Mouse (Mus musculus) natural killer cell, adult 2 months (primary cell): ENCODE measurements at regions not wholly inside any gene's neighbourhood (a gene's known extent, or its start where the extent isn't known, plus 50 kb on each side); places are given as distances from the start of the nearest gene placed in this dataset.
"Not testable (repeated sequence)": the region's sequence is repeated elsewhere in the genome, so short reads cannot be mapped to it uniquely, and the experiment has no call there.

Source experiments
- DNase-seq, 2 experiments: peaks; one replicate each; pipeline ENCODE4 v3.0.0; 2022; ENCODE audit warnings: low spot score in 2 of 2

GRCm38 (mm10) chr16:93344555-93344954 is 259.3 kb downstream of the Setd4 start:
- DNase-seq: no peak

DNA sequence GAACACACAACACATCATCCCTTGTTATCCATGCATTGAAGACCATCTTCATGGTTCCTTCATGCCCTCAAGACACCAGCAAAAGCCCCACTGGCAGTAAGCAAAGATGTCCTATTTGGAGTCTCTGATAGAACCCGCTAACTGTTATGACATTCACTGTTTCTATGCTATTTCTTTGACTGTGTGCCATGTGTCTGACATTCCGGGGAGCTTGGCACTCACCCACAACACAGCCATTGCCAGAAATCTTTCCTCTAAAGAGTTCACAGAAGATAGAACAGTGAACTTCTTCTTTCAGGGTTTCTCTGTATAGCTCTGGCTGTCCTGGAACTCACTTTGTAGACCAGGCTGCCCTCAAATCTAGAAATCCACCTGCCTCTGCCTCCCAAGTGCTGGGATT is 261.2 kb downstream of the Setd4 start:
- DNase-seq: no peak

DNA sequence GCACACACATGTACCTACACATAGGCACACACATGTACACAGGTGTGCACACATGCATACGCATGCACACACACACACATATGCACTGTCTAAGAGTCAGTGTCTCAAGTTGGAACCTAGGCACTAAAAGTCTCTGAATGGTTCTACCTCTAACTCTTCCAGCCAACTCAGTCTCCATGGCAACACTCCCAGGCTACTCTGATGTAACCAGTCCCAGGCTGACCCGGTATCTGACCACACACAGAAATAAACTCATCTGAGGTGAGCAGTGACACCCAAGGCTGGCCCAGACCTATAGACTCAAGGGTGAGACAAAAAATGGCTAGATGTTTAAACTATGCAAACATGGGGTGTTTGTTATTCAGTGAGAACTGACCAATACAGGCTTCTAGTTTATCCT is 262.1 kb downstream of the Setd4 start:
- DNase-seq: no peak

- no peak for DNase-seq
Measured at GRCm38 (mm10) chr16:93338806-93339205, 265.1 kb downstream of the Setd4 start.

GRCm38 (mm10) chr16:93335322-93336111 is 268.3 kb downstream of the Setd4 start:
- DNase-seq: no peak

GRCm38 (mm10) chr16:93333654-93334053 is 270.2 kb downstream of the Setd4 start:
- DNase-seq: no peak

GRCm38 (mm10) chr16:93328680-93329395 is 275.0 kb downstream of the Setd4 start:
- DNase-seq: no peak

DNA sequence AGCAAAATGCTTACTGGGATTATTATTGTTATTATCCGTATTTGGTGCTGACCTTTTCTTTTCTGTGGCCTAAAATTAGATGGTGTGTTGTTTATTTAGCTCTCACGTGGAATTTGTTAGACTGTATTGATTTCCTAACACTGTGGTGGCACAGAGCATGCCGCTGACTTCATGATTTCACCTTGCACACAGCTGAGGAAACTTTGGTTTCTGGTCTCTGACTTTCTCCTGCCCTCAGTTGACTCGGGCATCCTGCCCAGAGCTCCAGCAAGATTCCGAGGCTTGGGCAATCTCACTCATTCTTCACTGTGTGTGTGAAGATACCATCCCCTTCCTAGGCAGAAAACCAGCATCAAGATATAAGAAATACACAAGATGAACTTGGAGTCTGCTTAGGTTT is 279.0 kb downstream of the Setd4 start:
- DNase-seq: no peak

DNA sequence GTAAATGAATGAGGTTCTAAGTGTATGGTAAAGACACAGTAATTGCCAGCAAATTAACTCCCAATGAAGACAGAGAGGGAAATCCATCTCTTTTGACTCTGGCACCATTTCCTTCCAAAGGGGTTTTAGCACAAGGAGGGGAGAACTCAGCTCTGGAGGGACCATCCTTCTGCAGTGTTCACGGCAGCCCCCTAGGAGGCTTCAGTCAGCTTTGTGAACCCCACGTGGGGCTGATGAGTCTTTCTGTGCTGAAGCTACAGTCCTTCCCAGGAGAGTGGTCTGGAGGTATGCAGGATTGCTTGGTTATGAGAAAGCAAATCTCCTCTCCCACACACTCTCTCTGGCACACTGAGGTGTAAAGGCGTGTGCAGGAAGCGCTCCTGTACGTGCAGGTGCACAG is 280.7 kb downstream of the Setd4 start:
- no peak for DNase-seq

DNA sequence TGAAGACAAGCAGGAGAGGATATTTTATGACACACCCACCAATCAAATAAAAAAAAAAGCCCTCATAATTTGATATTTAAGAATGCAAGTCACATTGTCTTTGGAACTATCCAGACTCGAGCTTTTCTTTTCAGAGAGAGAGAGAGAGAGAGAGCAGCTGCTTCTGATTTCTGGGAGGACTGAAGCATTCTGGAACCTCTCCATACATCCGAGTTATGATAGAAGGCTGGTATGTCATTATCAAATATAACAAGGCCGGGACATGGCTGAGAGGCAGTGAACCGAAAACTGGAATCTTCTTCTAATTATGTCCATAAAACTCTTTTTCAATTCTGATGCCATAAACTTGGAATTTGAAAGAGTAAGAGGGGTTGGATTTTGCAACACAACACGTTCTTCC is 284.3 kb downstream of the Setd4 start:
- DNase-seq: no peak

- no peak for DNase-seq
Measured at GRCm38 (mm10) chr16:93311644-93312043, 292.2 kb downstream of the Setd4 start.

DNA sequence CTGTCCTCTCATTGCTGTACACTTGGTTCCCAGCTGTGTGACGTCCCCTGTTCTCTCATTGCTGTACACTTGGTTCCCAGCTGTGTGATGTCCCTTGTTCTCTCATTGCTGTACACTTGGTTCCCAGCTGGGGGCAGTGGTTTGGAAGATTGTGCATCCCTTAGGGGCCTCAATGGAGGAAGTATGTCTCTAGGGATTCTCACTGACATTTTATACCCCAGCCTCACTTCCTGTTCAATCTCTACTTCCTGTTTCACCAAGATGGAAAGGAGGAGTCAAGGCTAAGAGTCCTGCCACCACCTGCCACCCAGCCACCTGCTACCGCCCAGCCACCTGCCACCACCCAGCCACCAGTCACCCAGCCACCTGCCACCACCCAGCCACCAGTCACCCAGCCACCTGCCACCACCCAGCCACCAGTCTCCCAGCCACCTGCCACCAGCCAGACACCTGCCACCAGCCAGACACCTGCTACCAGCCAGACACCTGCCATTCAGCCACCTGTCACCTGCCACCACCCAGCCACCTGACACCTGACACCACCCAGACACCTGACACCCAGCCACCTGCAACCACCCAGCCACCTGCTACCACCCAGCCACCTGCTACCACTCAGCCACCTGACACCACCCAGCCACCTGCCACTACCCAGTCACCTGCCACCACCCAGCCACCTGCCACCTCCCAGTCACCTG is 295.1 kb downstream of the Setd4 start:
- DNase-seq: no peak

- no peak for DNase-seq
Measured at GRCm38 (mm10) chr16:93306951-93307350, 296.9 kb downstream of the Setd4 start.

DNA sequence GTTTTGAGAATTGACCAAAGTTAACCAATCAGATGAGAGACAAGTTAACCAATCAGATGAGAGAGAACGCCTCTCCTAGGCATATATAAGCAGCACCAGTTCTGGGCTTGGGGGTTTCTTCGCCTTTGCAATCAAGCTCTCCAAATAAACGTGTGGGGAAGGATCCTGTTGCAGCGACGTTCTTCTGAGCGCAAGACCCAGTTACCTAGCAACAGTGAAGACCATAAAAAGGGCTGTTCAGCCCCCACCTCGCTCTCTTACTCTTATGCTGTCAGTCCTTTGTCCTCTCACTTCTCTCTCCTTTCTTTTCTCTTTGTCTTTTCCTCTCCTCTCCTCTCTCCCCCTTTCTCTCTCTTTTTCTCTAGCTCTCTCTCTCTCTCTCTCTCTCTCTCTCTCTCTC is 297.7 kb downstream of the Setd4 start:
- DNase-seq: not testable (repeated sequence)

DNA sequence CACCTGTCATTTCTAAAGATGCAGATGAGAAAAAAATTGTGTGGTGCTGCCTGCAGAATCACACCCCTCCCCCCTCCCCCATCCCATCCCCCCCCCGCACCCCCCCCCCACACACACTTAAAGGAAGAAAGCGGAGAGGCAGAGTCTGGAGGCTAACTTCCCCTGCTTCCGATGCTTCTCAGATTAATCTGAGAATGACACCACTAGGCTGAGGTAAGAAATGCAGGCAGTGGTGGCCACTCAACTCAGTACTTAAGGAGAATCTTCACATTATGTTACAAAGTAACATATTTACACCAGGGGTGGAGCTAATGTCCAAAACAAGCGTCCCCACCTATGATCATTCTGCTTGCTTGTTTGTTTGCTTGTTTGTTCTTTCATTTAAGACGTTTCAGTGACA is 309.4 kb downstream of the Setd4 start:
- no peak for DNase-seq

- DNase-seq: peak; percentile 53 to 54
Measured at GRCm38 (mm10) chr16:93292965-93293653, 310.8 kb downstream of the Setd4 start.

GRCm38 (mm10) chr16:93292181-93292834 is 311.6 kb downstream of the Setd4 start:
- no peak for DNase-seq

DNA sequence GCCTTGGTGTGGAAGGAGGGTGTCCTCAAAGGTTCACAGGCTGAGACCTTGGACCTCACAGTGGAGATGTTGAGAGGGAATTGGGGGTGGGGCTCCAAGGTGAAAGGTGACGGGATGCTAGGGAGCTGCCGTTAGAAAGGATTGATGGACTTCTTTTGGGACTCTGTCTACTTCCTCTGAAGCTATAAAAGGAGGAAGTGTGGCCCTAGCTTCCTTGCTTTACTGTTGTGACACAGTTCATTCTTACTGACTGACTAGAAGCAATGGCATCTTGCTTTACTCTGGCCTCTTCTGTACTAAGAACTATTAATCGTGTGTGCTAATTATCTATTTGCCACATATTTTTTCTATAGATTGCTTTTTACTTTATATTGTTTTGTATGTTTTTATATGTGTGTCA is 315.8 kb downstream of the Setd4 start:
- DNase-seq: no peak

DNA sequence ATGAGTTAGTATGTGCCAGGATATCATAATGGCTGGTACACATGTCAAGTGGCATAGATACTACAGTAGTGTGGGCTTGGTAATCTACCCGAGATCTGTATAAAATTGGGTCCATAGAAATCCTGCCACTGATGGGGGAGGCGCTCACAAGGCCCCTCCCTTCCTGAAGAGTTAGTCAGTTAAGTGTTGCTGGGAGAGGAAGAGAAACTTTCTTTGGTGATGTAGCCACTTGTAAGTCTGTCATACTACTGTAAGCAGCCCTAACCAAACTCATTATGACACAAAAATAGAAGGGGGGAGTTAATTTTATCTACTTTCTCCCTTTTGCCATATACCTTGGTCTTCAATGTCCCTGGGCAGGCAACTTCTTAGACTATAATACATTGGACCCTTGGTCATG is 316.3 kb downstream of the Setd4 start:
- no peak for DNase-seq

GRCm38 (mm10) chr16:93286816-93287215 is 317.0 kb downstream of the Setd4 start:
- no peak for DNase-seq

DNA sequence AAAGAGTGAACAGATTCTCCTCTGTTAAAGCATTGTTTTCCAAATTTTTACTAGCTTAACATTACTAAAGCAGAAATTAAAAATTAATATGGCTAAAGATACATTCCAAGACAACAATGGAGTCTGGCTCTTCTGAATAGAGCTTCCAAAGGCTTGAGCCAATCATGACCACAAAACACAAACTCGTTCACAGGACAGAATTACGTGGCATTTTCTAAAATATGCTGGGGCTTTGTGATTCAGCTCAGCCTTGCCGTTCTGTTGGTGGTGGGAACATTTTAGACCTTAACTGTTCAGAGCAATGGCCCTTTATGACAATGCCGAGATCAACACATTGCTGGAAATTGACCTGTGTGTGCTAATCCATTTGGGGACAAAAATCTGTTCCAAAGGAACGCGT is 318.7 kb downstream of the Setd4 start:
- no peak for DNase-seq

- no peak for DNase-seq
Measured at GRCm38 (mm10) chr16:93281715-93282114, 322.1 kb downstream of the Setd4 start.
